Mouse (Mus musculus) C3H10T1/2 (cell line): ENCODE results near the gene Krtap27-1. TPM values are rescaled to one million over a fixed set of nuclear protein-coding genes. Genes with fewer than 3 reads are reported as not detected.

Experiments
- polyA plus RNA-seq, 2 experiments: library from polyadenylated mRNA; unstranded; fragments of >200 nt; fragmentation: generic; extraction: Trizol; gene quantifications; one replicate each; pipeline ENCODE4 v1.2.1; 2012; ENCODE audit warnings: missing spikeins in 2 of 2

The Krtap27-1 gene
- not detected for polyA plus RNA-seq

DNA sequence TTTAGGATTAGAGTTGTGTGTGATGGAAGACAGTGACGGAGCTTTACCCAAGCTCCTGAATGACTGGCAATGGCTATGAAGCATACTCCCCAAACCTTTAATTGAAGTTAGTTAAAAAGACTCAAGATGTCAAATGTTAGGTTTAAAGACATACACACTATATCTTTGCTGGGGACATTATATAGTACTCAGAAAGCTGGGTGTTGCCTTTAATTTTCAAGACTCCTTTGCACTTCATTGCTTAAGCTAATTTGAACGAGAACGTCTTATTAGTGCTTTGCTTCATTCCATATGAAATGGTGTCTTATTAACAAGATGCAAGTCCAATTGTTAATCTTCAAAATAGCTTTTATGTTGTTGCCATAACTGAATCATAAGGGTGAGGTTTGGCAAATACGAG, at the start of gene Krtap27-1:
Krtap27-1 (minus strand) TSS at position 101 of the 400 bp plus-strand sequence.

DNA sequence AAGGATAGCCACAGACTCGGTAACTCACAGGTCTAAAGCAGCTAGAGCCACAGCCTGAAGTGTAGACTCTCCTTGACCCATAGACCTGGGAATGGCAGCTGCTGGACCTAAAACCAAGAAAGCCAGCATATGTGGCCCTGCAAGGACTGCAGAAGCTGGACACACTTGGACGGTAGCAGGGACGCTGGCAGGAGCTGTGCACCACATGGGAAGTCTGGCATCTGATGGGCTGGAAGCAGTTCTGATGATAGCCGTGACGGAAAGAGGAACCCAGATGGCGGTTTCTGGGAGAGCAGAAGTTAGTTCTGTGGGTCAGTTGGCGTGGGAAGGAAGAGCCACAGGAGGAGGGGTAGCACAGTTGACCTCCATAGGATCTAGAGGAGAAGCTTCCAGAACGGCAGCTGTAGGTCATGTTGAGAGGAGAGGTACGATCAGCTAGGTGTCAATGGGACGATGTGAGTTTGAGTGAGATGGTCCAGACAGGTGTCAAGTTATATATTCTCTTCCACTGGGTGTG, 36.1 kb upstream of the Krtap27-1 start, which contains the start of gene 2310061N02Rik:
2310061N02Rik (minus strand) TSS at position 467 of the 517 bp plus-strand sequence.

DNA sequence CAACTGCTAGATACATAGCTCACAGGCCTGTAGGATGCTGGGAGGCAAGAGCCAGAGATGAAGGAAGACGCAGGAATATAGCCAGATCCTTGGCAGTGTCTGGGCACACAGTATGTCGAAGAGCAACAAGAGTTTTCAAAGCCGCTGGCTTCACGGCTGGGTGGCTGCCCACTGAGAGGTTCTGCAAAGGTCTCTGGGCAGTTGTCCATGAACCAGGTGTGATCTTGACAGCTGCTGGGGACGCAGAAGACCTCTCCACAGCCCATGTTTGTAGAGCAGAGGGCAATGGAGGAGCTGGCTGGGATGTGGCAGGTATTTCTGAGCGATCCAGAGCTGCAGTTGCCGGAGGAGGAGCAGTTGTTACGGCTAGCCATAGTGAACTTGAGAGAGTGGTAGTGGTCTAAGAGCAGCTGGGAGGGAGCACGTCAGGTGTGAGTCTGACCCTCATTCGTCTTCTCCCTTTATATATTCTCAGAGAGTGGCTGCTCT, 24.1 kb downstream of the Krtap27-1 start, which contains the start of gene Krtap26-1:
Krtap26-1 (minus strand) TSS at position 439 of the 489 bp plus-strand sequence.

DNA sequence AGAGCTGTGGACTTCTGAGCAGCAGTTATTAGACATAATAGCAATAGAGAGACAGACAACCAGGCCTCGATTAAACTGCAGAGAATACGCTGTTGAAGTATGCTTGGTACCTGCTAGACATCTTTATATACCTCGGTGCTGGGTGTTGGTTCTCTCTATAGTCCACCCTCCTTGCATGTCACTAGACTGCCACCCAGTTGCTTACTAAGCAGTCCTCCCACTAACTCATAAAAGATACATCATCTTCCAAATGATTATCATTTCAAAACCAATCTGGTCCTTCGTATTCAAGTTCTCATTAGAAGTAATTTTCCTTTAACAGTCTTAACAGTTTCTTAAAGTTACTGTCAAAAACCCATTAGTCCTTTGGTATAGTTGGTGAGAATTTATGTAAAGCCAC, 43.9 kb downstream of the Krtap27-1 start, which contains the start of gene 2310079G19Rik:
2310079G19Rik (minus strand) TSS at position 101 of the 400 bp plus-strand sequence.

Other genes starting within 250 kb of the Krtap27-1 start
- not detected for gene Cldn17, start 164.7 kb downstream of the Krtap27-1 start, polyA plus RNA-seq
- not detected for gene Cldn8, start 108.5 kb downstream of the Krtap27-1 start, polyA plus RNA-seq
- not detected for gene Krtap24-1, start 59.4 kb downstream of the Krtap27-1 start, polyA plus RNA-seq
- not detected for gene 2310079G19Rik, start 44.0 kb downstream of the Krtap27-1 start, polyA plus RNA-seq
- not detected for gene Krtap26-1, start 23.9 kb downstream of the Krtap27-1 start, polyA plus RNA-seq
- gene 2310061N02Rik, start 36.3 kb upstream of the Krtap27-1 start, polyA plus RNA-seq, result not detected
- gene Krtap13-1, start 57.2 kb upstream of the Krtap27-1 start, polyA plus RNA-seq, result not detected
- gene Krtap13, start 80.0 kb upstream of the Krtap27-1 start, polyA plus RNA-seq, result not detected
- not detected for gene 2310034C09Rik, start 87.2 kb upstream of the Krtap27-1 start, polyA plus RNA-seq
- not detected for gene 2310057N15Rik, start 102.5 kb upstream of the Krtap27-1 start, polyA plus RNA-seq
- not detected for gene Gm5965, start 106.2 kb upstream of the Krtap27-1 start, polyA plus RNA-seq
- not detected for gene Gm20741, start 140.5 kb upstream of the Krtap27-1 start, polyA plus RNA-seq
- gene Krtap15, start 148.5 kb upstream of the Krtap27-1 start, polyA plus RNA-seq, result not detected
- not detected for gene Krtap14, start 154.5 kb upstream of the Krtap27-1 start, polyA plus RNA-seq
- gene Krtap19-1, start 197.7 kb upstream of the Krtap27-1 start, polyA plus RNA-seq, result not detected
- not detected for gene Krtap19-2, start 202.6 kb upstream of the Krtap27-1 start, polyA plus RNA-seq
- not detected for gene Krtap19-3, start 206.4 kb upstream of the Krtap27-1 start, polyA plus RNA-seq
- not detected for gene Krtap19-4, start 213.4 kb upstream of the Krtap27-1 start, polyA plus RNA-seq
- not detected for gene Krtap19-5, start 224.8 kb upstream of the Krtap27-1 start, polyA plus RNA-seq